Mouse (Mus musculus): ENCODE data around the gene Tnik. TPM values are rescaled to one million over a fixed set of nuclear protein-coding genes. Genes with fewer than 3 reads are reported as not detected.
A peak's percentile ranks its signal among the peaks of the same experiment; 100 is the strongest.

The Tnik gene
- polyA plus RNA-seq, 1 experiment: 142 TPM

GRCm38 (mm10) chr3:28523541-28524165, 260.6 kb downstream of the Tnik start:
- WGBS: 38% methylated on average over 4 of the region's 4 CpGs
- TF ChIP-seq CTCF (IDR thresholded peaks at IDR 0.05; ENCODE audit: insufficient read depth, low read depth, low read length) (no peak), POLR2A (IDR thresholded peaks at IDR 0.05; ENCODE audit: insufficient read depth, low read depth, low read length) (no peak)
- Histone ChIP-seq H3K27ac (ENCODE audit: insufficient read depth, low read depth, low read length) (no peak overlapping the region), H3K4me3 (ENCODE audit: insufficient read depth, low read depth, low read length) (no peak overlapping the region), H3K4me1 (ENCODE audit: control insufficient read depth, insufficient read depth, low read length) (peaks cover 2% of the 10 kb centered on the region; the same call in 1 of the 2 replicates)

DNA sequence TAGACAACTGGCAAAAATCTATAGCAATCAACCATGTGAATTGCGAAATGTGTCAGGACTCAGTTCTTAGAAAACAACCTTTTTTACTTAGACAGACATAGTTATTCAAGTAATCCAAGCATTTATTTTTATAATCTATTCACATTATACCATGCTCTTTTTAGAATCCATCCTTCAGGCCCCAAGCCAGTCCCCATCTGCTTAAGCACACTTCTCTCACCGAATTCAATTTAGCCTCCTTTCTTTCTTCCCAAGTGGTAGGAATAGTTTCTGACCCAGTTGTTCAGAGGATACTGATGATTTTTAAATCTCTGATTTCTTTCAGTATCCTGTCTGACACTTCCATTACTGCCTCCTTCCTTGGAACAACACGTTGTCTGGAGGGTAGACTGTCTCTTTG, 261.5 kb downstream of the Tnik start:
- H3K4me1 ChIP-seq (ENCODE audit: control insufficient read depth, insufficient read depth, low read length): peaks cover 2% of the 10 kb centered on the region; the same call in 1 of the 2 replicates
- H3K27ac ChIP-seq (ENCODE audit: insufficient read depth, low read depth, low read length): no peak overlapping the region
- WGBS: 55% methylated on average over 3 of the region's 3 CpGs
- TF ChIP-seq POLR2A (IDR thresholded peaks at IDR 0.05; ENCODE audit: insufficient read depth, low read depth, low read length): no peak
- no peak for TF ChIP-seq CTCF (IDR thresholded peaks at IDR 0.05; ENCODE audit: insufficient read depth, low read depth, low read length)
- no peak overlapping the region for H3K4me3 ChIP-seq (ENCODE audit: insufficient read depth, low read depth, low read length)

GRCm38 (mm10) chr3:28526671-28527070, 263.7 kb downstream of the Tnik start:
- 30% methylated on average over 2 of the region's 2 CpGs for WGBS
- Histone ChIP-seq H3K4me3 (ENCODE audit: insufficient read depth, low read depth, low read length) (no peak overlapping the region), H3K27ac (ENCODE audit: insufficient read depth, low read depth, low read length) (peak overlapping the region; percentile 40; the same call in 1 of the 2 replicates), H3K4me1 (ENCODE audit: control insufficient read depth, insufficient read depth, low read length) (peaks cover 11% of the 10 kb centered on the region)
- TF ChIP-seq POLR2A (IDR thresholded peaks at IDR 0.05; ENCODE audit: insufficient read depth, low read depth, low read length) (no peak), CTCF (IDR thresholded peaks at IDR 0.05; ENCODE audit: insufficient read depth, low read depth, low read length) (no peak)

DNA sequence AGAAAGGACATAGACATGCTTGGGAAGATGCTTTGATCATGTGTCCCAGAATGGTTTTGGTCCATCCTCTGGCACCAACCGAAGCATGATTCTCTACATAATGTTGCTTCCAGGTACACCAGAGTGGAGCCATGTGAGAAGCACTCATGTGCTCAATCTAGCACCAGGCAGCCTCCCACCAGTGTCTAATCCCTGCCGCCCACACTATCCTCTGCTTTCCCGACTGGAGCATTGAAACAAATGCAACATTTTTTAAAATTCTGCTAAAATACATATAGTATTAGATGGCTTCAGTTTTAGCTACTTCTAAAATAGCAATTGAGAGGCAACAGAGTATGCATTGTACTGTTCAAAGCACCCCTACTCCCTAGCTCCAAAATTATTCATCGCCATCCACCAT, 264.2 kb downstream of the Tnik start:
- peaks cover 11% of the 10 kb centered on the region for H3K4me1 ChIP-seq (ENCODE audit: control insufficient read depth, insufficient read depth, low read length)
- no peak overlapping the region for H3K4me3 ChIP-seq (ENCODE audit: insufficient read depth, low read depth, low read length)
- 70% methylated on average over 4 of the region's 4 CpGs for WGBS
- no peak for TF ChIP-seq POLR2A (IDR thresholded peaks at IDR 0.05; ENCODE audit: insufficient read depth, low read depth, low read length)
- TF ChIP-seq CTCF (IDR thresholded peaks at IDR 0.05; ENCODE audit: insufficient read depth, low read depth, low read length): no peak
- H3K27ac ChIP-seq (ENCODE audit: insufficient read depth, low read depth, low read length): 0 out of 2 replicates have a peak overlapping the region, but pooled peaks have one; percentile 40

GRCm38 (mm10) chr3:28529548-28529947, 266.5 kb downstream of the Tnik start:
- no peak overlapping the region for H3K4me3 ChIP-seq (ENCODE audit: insufficient read depth, low read depth, low read length)
- H3K4me1 ChIP-seq (ENCODE audit: control insufficient read depth, insufficient read depth, low read length): peaks cover 9% of the 10 kb centered on the region
- WGBS: 79% methylated on average over 4 of the region's 4 CpGs
- no peak overlapping the region for H3K27ac ChIP-seq (ENCODE audit: insufficient read depth, low read depth, low read length)
- no peak for TF ChIP-seq CTCF (IDR thresholded peaks at IDR 0.05; ENCODE audit: insufficient read depth, low read depth, low read length)

- TF ChIP-seq CTCF (IDR thresholded peaks at IDR 0.05; ENCODE audit: insufficient read depth, low read depth, low read length) (no peak), POLR2A (IDR thresholded peaks at IDR 0.05; ENCODE audit: insufficient read depth, low read depth, low read length) (no peak)
- H3K27ac ChIP-seq (ENCODE audit: insufficient read depth, low read depth, low read length): peak overlapping the region; percentile 59
- H3K4me1 ChIP-seq (ENCODE audit: control insufficient read depth, insufficient read depth, low read length): peaks cover 9% of the 10 kb centered on the region
- 63% methylated on average over 15 of the region's 15 CpGs for WGBS
- no peak overlapping the region for H3K4me3 ChIP-seq (ENCODE audit: insufficient read depth, low read depth, low read length)
Measured at GRCm38 (mm10) chr3:28531294-28531956, 268.4 kb downstream of the Tnik start.

DNA sequence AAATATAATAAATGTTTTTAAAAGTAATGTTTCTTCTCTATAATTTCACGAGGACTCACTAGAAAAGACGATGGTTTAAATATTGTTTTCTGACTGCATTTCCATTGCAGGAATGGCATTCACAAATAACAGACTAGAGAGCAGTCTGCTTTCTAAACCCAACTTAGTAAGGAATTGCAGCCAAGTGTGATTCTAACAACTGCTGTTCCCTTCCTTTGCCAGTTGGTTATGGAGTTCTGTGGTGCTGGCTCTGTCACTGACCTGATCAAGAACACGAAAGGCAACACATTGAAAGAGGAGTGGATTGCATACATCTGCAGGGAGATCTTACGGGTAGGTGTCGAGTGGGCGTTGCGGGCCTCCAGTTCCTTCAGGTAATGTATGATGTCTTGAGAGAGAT, 269.7 kb downstream of the Tnik start:
- Histone ChIP-seq H3K4me3 (ENCODE audit: insufficient read depth, low read depth, low read length) (no peak overlapping the region), H3K4me1 (ENCODE audit: control insufficient read depth, insufficient read depth, low read length) (peaks cover 9% of the 10 kb centered on the region), H3K27ac (ENCODE audit: insufficient read depth, low read depth, low read length) (no peak overlapping the region)
- WGBS: 73% methylated on average over 7 of the region's 7 CpGs
- TF ChIP-seq CTCF (IDR thresholded peaks at IDR 0.05; ENCODE audit: insufficient read depth, low read depth, low read length): no peak
- no peak for TF ChIP-seq POLR2A (IDR thresholded peaks at IDR 0.05; ENCODE audit: insufficient read depth, low read depth, low read length)

GRCm38 (mm10) chr3:28540121-28540520, 277.1 kb downstream of the Tnik start:
- H3K27ac ChIP-seq (ENCODE audit: insufficient read depth, low read depth, low read length): no peak overlapping the region
- no peak for TF ChIP-seq POLR2A (IDR thresholded peaks at IDR 0.05; ENCODE audit: insufficient read depth, low read depth, low read length)
- TF ChIP-seq CTCF (IDR thresholded peaks at IDR 0.05; ENCODE audit: insufficient read depth, low read depth, low read length): no peak
- H3K4me3 ChIP-seq (ENCODE audit: insufficient read depth, low read depth, low read length): no peak overlapping the region
- 0 out of 2 replicates have a peak, but pooled peaks cover 3% of the 10 kb centered on the region for H3K4me1 ChIP-seq (ENCODE audit: control insufficient read depth, insufficient read depth, low read length)
- WGBS: 92% methylated on average over 5 of the region's 5 CpGs

DNA sequence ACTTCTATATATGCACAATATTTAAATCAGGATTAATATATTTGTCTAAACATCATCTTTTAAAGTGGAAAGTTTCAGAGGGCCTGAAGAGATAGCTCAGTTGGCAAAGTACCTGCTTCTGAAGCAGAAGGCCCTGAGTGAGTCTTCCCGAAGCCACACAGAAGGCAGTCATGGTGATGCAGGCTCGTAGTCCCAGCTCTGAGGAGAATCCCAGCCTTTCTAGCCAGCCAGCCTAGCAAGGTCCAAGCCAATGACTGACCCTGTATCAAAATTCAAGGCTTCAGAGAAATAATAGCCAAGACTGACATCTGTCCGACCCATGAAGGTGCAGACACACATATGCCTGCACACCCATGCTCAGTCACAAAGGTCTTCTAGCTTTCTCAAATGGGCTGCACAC, 279.9 kb downstream of the Tnik start:
- Histone ChIP-seq H3K4me1 (ENCODE audit: control insufficient read depth, insufficient read depth, low read length) (peaks cover 4% of the 10 kb centered on the region), H3K4me3 (ENCODE audit: insufficient read depth, low read depth, low read length) (no peak overlapping the region), H3K27ac (ENCODE audit: insufficient read depth, low read depth, low read length) (no peak overlapping the region)
- 89% methylated on average over 3 of the region's 3 CpGs for WGBS
- TF ChIP-seq CTCF (IDR thresholded peaks at IDR 0.05; ENCODE audit: insufficient read depth, low read depth, low read length): no peak
- TF ChIP-seq POLR2A (IDR thresholded peaks at IDR 0.05; ENCODE audit: insufficient read depth, low read depth, low read length): no peak

Data from olfactory bulb, adult 2 months (tissue).